Mouse (Mus musculus) megakaryocyte-erythroid progenitor cell, adult 5-6 weeks (primary cell): ENCODE data around the gene Inafm2. TPM values are rescaled to one million over a fixed set of nuclear protein-coding genes. Genes with fewer than 3 reads are reported as not detected.

ENCODE experiments used
- total RNA-seq, 2 experiments: library from RNA; stranded (forward) in 1 of 2; stranded (reverse) in 1 of 2; fragments of 200-1000, 215-1000 nt in 1 of 2; fragments of >200 nt in 1 of 2; fragmentation: Nextera tagmentation in 1 of 2; gene quantifications; 2 replicates each; pipeline ENCODE4 v1.2.3; 2014 to 2017

The Inafm2 gene
- total RNA-seq, 2 experiments from 2014 or later, result 13.9 to 14.5 TPM

Other genes starting within 250 kb of the Inafm2 start
- gene Bmf, start 196.1 kb upstream of the Inafm2 start, total RNA-seq (2014; fragmentation: Nextera tagmentation), result 1.2 TPM in 1 of 2 replicates, not detected in the other
- gene Bmf, start 196.1 kb upstream of the Inafm2 start, total RNA-seq (2017), result 1.3 and 2.1 TPM in 2 replicates
- gene Bub1b, start 147.5 kb upstream of the Inafm2 start, total RNA-seq (2014; fragmentation: Nextera tagmentation), result 51.3 and 64.1 TPM in 2 replicates
- 89.9 and 103 TPM in 2 replicates for gene Bub1b, start 147.5 kb upstream of the Inafm2 start, total RNA-seq (2017)
- 0.55 and 0.77 TPM in 2 replicates for gene Pak6, start 82.5 kb upstream of the Inafm2 start, total RNA-seq (2014; fragmentation: Nextera tagmentation)
- 1.0 and 1.4 TPM in 2 replicates for gene Pak6, start 82.5 kb upstream of the Inafm2 start, total RNA-seq (2017)
- not detected in 2 replicates for gene Ankrd63, start 41.8 kb upstream of the Inafm2 start, total RNA-seq (2014; fragmentation: Nextera tagmentation)
- gene Ankrd63, start 41.8 kb upstream of the Inafm2 start, total RNA-seq (2017), result 0.15 and 0.19 TPM in 2 replicates
- gene Plcb2, start 17.3 kb upstream of the Inafm2 start, total RNA-seq (2014; fragmentation: Nextera tagmentation), result 12.9 and 24.3 TPM in 2 replicates
- gene Plcb2, start 17.3 kb upstream of the Inafm2 start, total RNA-seq (2017), result 6.2 and 16.3 TPM in 2 replicates
- 0.27 and 1.5 TPM in 2 replicates for gene Ccdc9b, start 16.9 kb downstream of the Inafm2 start, total RNA-seq (2014; fragmentation: Nextera tagmentation)
- gene Ccdc9b, start 16.9 kb downstream of the Inafm2 start, total RNA-seq (2017), result 0.09 and 1.3 TPM in 2 replicates
- gene Phgr1, start 27.0 kb downstream of the Inafm2 start, total RNA-seq (2014; fragmentation: Nextera tagmentation), result not detected in 2 replicates
- gene Phgr1, start 27.0 kb downstream of the Inafm2 start, total RNA-seq (2017), result not detected in 2 replicates
- not detected in 2 replicates for gene Disp2, start 34.0 kb downstream of the Inafm2 start, total RNA-seq (2014; fragmentation: Nextera tagmentation)
- not detected in 2 replicates for gene Disp2, start 34.0 kb downstream of the Inafm2 start, total RNA-seq (2017)
- 22.4 and 38.8 TPM in 2 replicates for gene Knstrn, start 68.2 kb downstream of the Inafm2 start, total RNA-seq (2014; fragmentation: Nextera tagmentation)
- 59.1 and 104 TPM in 2 replicates for gene Knstrn, start 68.2 kb downstream of the Inafm2 start, total RNA-seq (2017)
- gene Ivd, start 116.2 kb downstream of the Inafm2 start, total RNA-seq (2014; fragmentation: Nextera tagmentation), result 17.9 and 24.0 TPM in 2 replicates
- 15.7 and 30.3 TPM in 2 replicates for gene Ivd, start 116.2 kb downstream of the Inafm2 start, total RNA-seq (2017)
- 11.9 and 13.9 TPM in 2 replicates for gene Bahd1, start 154.6 kb downstream of the Inafm2 start, total RNA-seq (2014; fragmentation: Nextera tagmentation)
- 4.9 and 7.2 TPM in 2 replicates for gene Bahd1, start 154.6 kb downstream of the Inafm2 start, total RNA-seq (2017)
- 2.2 and 3.6 TPM in 2 replicates for gene Chst14, start 180.7 kb downstream of the Inafm2 start, total RNA-seq (2014; fragmentation: Nextera tagmentation)
- 1.1 and 1.7 TPM in 2 replicates for gene Chst14, start 180.7 kb downstream of the Inafm2 start, total RNA-seq (2017)